Comparison of ENCODE assay signal across 10 mouse cellular contexts in the genomic region with DNA sequence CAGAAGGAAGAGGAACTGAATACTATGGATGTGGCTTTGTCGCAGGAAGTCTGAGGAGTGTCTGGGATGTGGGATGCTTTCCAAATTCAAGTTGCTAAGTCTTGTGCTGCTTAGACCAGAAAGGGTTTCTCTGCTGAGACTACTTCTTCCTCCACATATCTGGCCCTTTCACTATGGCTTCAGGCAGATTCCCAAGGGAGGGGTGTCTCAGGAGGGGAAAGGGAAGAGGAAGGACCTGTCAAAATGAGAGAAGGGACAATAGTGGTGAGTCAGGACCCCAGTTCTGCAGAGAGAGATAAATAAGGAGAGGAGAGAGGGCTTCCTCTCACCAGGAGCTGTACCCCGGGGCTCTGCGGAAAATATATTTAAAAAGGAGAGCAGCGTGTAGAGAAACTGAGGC. TPM values are rescaled to one million over a fixed set of nuclear protein-coding genes. Genes with fewer than 3 reads are reported as not detected.
DNase-seq lines count a peak whose midpoint lies in the region; ATAC-seq and TF ChIP-seq lines count a peak whose summit lies in the region.
"Had no signal": no experiment of that assay in that cellular context is flagged by ENCODE, and none has a peak within 500 bp of the region (broad histone marks: within the 10 kb centered on the region; RNA-seq: fewer than 3 reads in every experiment).

No protein-coding gene starts in this region.

- peaks cover 14% of the 10 kb centered on the region for H3K4me1 ChIP-seq in forebrain, embryonic 10.5 days
- H3K4me1 ChIP-seq in forebrain, embryonic 11.5 days (replicated peaks; ENCODE audit: control insufficient read depth, insufficient read depth, low read length): no peaks in the 10 kb centered on the region; the same call in 1 of the 2 replicates
- H3K4me1 ChIP-seq in lung, embryonic 16.5 days (replicated peaks; ENCODE audit: control insufficient read depth, insufficient read depth, low read length): peaks cover 4% of the 10 kb centered on the region; the same call in 1 of the 2 replicates
- H3K4me1 ChIP-seq in kidney, postnatal 0 days (replicated peaks; ENCODE audit: insufficient read depth, low read length): 0 out of 2 replicates have a peak, but pooled peaks cover 7% of the 10 kb centered on the region
- H3K4me1 ChIP-seq in stomach, embryonic 15.5 days: 0 out of 2 replicates have a peak, but pooled peaks cover 8% of the 10 kb centered on the region

- H3K4me2 ChIP-seq in forebrain, embryonic 11.5 days (ENCODE audit: low read depth, low read length, severe bottlenecking): no peak overlapping the region
- peak overlapping the region; percentile 75 for H3K4me2 ChIP-seq in lung, embryonic 16.5 days (ENCODE audit: low read depth, low read length)
- H3K4me2 ChIP-seq in kidney, postnatal 0 days (ENCODE audit: low read length): peak overlapping the region; percentile 69
- H3K4me2 ChIP-seq in stomach, embryonic 15.5 days: peak overlapping the region; percentile 83; the same call in 1 of the 2 replicates

- H3K27me3 ChIP-seq in forebrain, embryonic 10.5 days (ENCODE audit: poor library complexity, severe bottlenecking): peaks cover 45% of the 10 kb centered on the region
- H3K27me3 ChIP-seq in forebrain, embryonic 11.5 days (ENCODE audit: control insufficient read depth, insufficient read depth, low read length): peaks cover 5% of the 10 kb centered on the region; the same call in 1 of the 2 replicates
- no peaks in the 10 kb centered on the region for H3K27me3 ChIP-seq in lung, embryonic 16.5 days (ENCODE audit: control insufficient read depth, insufficient read depth, low read depth, low read length)
- no peaks in the 10 kb centered on the region for H3K27me3 ChIP-seq in kidney, postnatal 0 days (ENCODE audit: insufficient read depth, low read length)
- H3K27me3 ChIP-seq in stomach, embryonic 15.5 days (replicated peaks): peaks cover 13% of the 10 kb centered on the region; the same call in 1 of the 2 replicates

- H3K36me3 ChIP-seq in forebrain, embryonic 10.5 days (replicated peaks): no peaks in the 10 kb centered on the region
- no peaks in the 10 kb centered on the region for H3K36me3 ChIP-seq in forebrain, embryonic 11.5 days (ENCODE audit: control insufficient read depth, insufficient read depth, low read length)
- no peaks in the 10 kb centered on the region for H3K36me3 ChIP-seq in lung, embryonic 16.5 days (ENCODE audit: control insufficient read depth, insufficient read depth, low read length)
- no peaks in the 10 kb centered on the region for H3K36me3 ChIP-seq in kidney, postnatal 0 days (ENCODE audit: insufficient read depth, low read length)
- H3K36me3 ChIP-seq in stomach, embryonic 15.5 days: no peaks in the 10 kb centered on the region

- H3K4me3 ChIP-seq in forebrain, embryonic 10.5 days: peak overlapping the region; percentile 49; the same call in 1 of the 2 replicates
- H3K4me3 ChIP-seq in forebrain, embryonic 11.5 days (ENCODE audit: low read depth, low read length): no peak overlapping the region
- peak overlapping the region; percentile 48 for H3K4me3 ChIP-seq in lung, embryonic 16.5 days (ENCODE audit: low read length)
- H3K4me3 ChIP-seq in kidney, postnatal 0 days (replicated peaks; ENCODE audit: low read depth, low read length): peak overlapping the region; percentile 36
- peak overlapping the region; percentile 38; the same call in 1 of the 2 replicates for H3K4me3 ChIP-seq in stomach, embryonic 15.5 days (replicated peaks)

- no peak for ATAC-seq in forebrain, embryonic 11.5 days (replicated peaks; ENCODE audit: low FRiP score)
- ATAC-seq in lung, embryonic 16.5 days (ENCODE audit: low read depth): peak; percentile 9; the same call in 1 of the 2 replicates
- no peak for ATAC-seq in kidney, postnatal 0 days (replicated peaks; ENCODE audit: low FRiP score, low read depth)
- no peak for ATAC-seq in stomach, embryonic 15.5 days (ENCODE audit: insufficient read depth, low FRiP score, low read depth)
- ATAC-seq: forebrain, embryonic 13.5 days had no signal

- 0 out of 2 replicates have a peak, but pooled peaks cover 2% of the 10 kb centered on the region for H3K9me3 ChIP-seq in forebrain, embryonic 10.5 days
- H3K9me3 ChIP-seq in forebrain, embryonic 11.5 days (ENCODE audit: control insufficient read depth, low read length): no peaks in the 10 kb centered on the region
- no peaks in the 10 kb centered on the region for H3K9me3 ChIP-seq in lung, embryonic 16.5 days (ENCODE audit: control insufficient read depth, low read length)
- H3K9me3 ChIP-seq in kidney, postnatal 0 days (replicated peaks; ENCODE audit: low read length): no peaks in the 10 kb centered on the region
- no peaks in the 10 kb centered on the region for H3K9me3 ChIP-seq in stomach, embryonic 15.5 days
- H3K9me3 ChIP-seq: forebrain, embryonic 13.5 days had no signal

- no peak for DNase-seq in forebrain, embryonic 10.5 days (ENCODE audit: extremely low spot score, low spot score)
- DNase-seq in forebrain, embryonic 11.5 days (ENCODE audit: low spot score): no peak
- DNase-seq in lung, postnatal 10 days: no peak
- DNase-seq in kidney, postnatal 0 days (ENCODE audit: low spot score): peak; percentile 63
- DNase-seq in spleen, postnatal 4 days (ENCODE audit: low spot score in 2 of 2): no peak
- no peak for DNase-seq in ovary, postnatal 10 days (ENCODE audit: low spot score)
- DNase-seq: adrenal gland, postnatal 10 days had no signal

- TF ChIP-seq CTCF in kidney, postnatal 0 days (IDR thresholded peaks at IDR 0.05; ENCODE audit: low read depth): no peak

- no peak overlapping the region for H3K9ac ChIP-seq in forebrain, embryonic 11.5 days (ENCODE audit: low read length)
- no peak overlapping the region for H3K9ac ChIP-seq in lung, embryonic 16.5 days (ENCODE audit: low read length)
- 0 out of 2 replicates have a peak overlapping the region, but pooled peaks have one; percentile 46 for H3K9ac ChIP-seq in kidney, postnatal 0 days (ENCODE audit: low read depth, low read length)
- no peak overlapping the region for H3K9ac ChIP-seq in stomach, embryonic 15.5 days
- H3K9ac ChIP-seq: forebrain, embryonic 13.5 days had no signal

- no peak overlapping the region for H3K27ac ChIP-seq in forebrain, embryonic 10.5 days
- H3K27ac ChIP-seq in forebrain, embryonic 11.5 days (ENCODE audit: low read depth, low read length): no peak overlapping the region
- H3K27ac ChIP-seq in lung, embryonic 16.5 days (ENCODE audit: low read length): no peak overlapping the region
- peak overlapping the region; percentile 65; the same call in 1 of the 2 replicates for H3K27ac ChIP-seq in kidney, postnatal 0 days
- no peak overlapping the region for H3K27ac ChIP-seq in stomach, embryonic 15.5 days
- H3K27ac ChIP-seq: forebrain, embryonic 13.5 days had no signal

- 85% methylated on average over 4 of the region's 4 CpGs for WGBS in forebrain, embryonic 10.5 days
- 86% methylated on average over 4 of the region's 4 CpGs for WGBS in forebrain, embryonic 11.5 days
- WGBS in lung, embryonic 16.5 days: 51% methylated on average over 4 of the region's 4 CpGs
- WGBS in kidney, postnatal 0 days: 77% methylated on average over 4 of the region's 4 CpGs
- WGBS in stomach, embryonic 15.5 days: 60% methylated on average over 4 of the region's 4 CpGs

RNA-seq across cellular contexts. Expression of a gene that starts 11.6 kb away (rescaled TPM):
- polyA plus RNA-seq in forebrain, embryonic 10.5 days (2016; fragmentation: Nextera tagmentation; extraction: Ambion mirVana): 3.9 and 4.6 TPM in 2 replicates
- polyA plus RNA-seq in forebrain, embryonic 11.5 days (2014; fragmentation: Nextera tagmentation; extraction: Ambion mirVana): 3.4 and 4.4 TPM in 2 replicates
- 9.4 TPM in 2 replicates for polyA plus RNA-seq in lung, embryonic 16.5 days (2015; fragmentation: Nextera tagmentation; extraction: Ambion mirVana)
- polyA plus RNA-seq in kidney, postnatal 0 days (2015; fragmentation: Nextera tagmentation; extraction: Ambion mirVana): 12.0 and 13.8 TPM in 2 replicates
- polyA plus RNA-seq in stomach, embryonic 15.5 days (2015; fragmentation: Nextera tagmentation; extraction: Ambion mirVana): 8.2 and 8.8 TPM in 2 replicates
